19 mouse cellular contexts compared by ENCODE assay signal in genomic region chr4:47000626-47001395, GRCm38 (mm10). TPM values are rescaled to one million over a fixed set of nuclear protein-coding genes. Genes with fewer than 3 reads are reported as not detected.
DNase-seq lines count a peak whose midpoint lies in the region; ATAC-seq and TF ChIP-seq lines count a peak whose summit lies in the region.
"Had no signal": no experiment of that assay in that cellular context is flagged by ENCODE, and none has a peak within 500 bp of the region (broad histone marks: within the 10 kb centered on the region; RNA-seq: fewer than 3 reads in every experiment).

No protein-coding gene starts in this region.

- TF ChIP-seq POLR2A in cerebellum, adult 2 months (IDR thresholded peaks at IDR 0.05; ENCODE audit: borderline replicate concordance, insufficient read depth, low read length) = no peak
- TF ChIP-seq POLR2A in liver, adult 2 months (IDR thresholded peaks at IDR 0.05; ENCODE audit: extremely low read depth, insufficient read depth, low read length) = no peak

- H3K4me3 ChIP-seq in cerebellum, adult 2 months (replicated peaks; ENCODE audit: insufficient read depth, low read depth, low read length) = no peak overlapping the region
- no peak overlapping the region for H3K4me3 ChIP-seq in liver, adult 2 months (ENCODE audit: insufficient read depth, low read depth, low read length)
- H3K4me3 ChIP-seq in liver, embryonic 11.5 days (ENCODE audit: low read depth, low read length) = no peak overlapping the region
- H3K4me3 ChIP-seq: embryonic facial prominence, embryonic 10.5 days; kidney, embryonic 15.5 days; midbrain, embryonic 13.5 days had no signal

- no peaks in the 10 kb centered on the region for H3K79me2 ChIP-seq in liver, adult 2 months (ENCODE audit: control insufficient read depth, insufficient read depth, low read length)

- 81% methylated on average over 8 of the region's 8 CpGs for WGBS in cerebellum, adult 2 months
- WGBS in liver, adult 2 months = 59% methylated on average over 8 of the region's 8 CpGs
- WGBS in liver, embryonic 11.5 days = 55% methylated on average over 8 of the region's 8 CpGs

- no peaks in the 10 kb centered on the region for H3K4me1 ChIP-seq in cerebellum, adult 2 months (ENCODE audit: control insufficient read depth, insufficient read depth, low read length)
- no peaks in the 10 kb centered on the region for H3K4me1 ChIP-seq in liver, adult 2 months (ENCODE audit: control insufficient read depth, insufficient read depth, low read length)
- no peaks in the 10 kb centered on the region for H3K4me1 ChIP-seq in liver, embryonic 11.5 days (replicated peaks; ENCODE audit: control insufficient read depth, insufficient read depth, low read length)
- H3K4me1 ChIP-seq: embryonic facial prominence, embryonic 10.5 days; kidney, embryonic 15.5 days; midbrain, embryonic 13.5 days had no signal

- no peaks in the 10 kb centered on the region for H3K9me3 ChIP-seq in liver, embryonic 11.5 days (ENCODE audit: control insufficient read depth, low read length)
- H3K9me3 ChIP-seq: embryonic facial prominence, embryonic 10.5 days; kidney, embryonic 15.5 days; midbrain, embryonic 13.5 days had no signal

- no peak overlapping the region for H3K27ac ChIP-seq in cerebellum, adult 2 months (ENCODE audit: insufficient read depth, low read length)
- H3K27ac ChIP-seq in liver, adult 2 months (replicated peaks; ENCODE audit: insufficient read depth, low read depth, low read length) = no peak overlapping the region
- H3K27ac ChIP-seq in liver, embryonic 11.5 days (ENCODE audit: low read depth, low read length) = no peak overlapping the region
- H3K27ac ChIP-seq: embryonic facial prominence, embryonic 10.5 days; kidney, embryonic 15.5 days; macrophage; midbrain, embryonic 13.5 days had no signal

- no peaks in the 10 kb centered on the region for H3K36me3 ChIP-seq in liver, adult 2 months (ENCODE audit: control insufficient read depth, insufficient read depth, low read length)
- no peaks in the 10 kb centered on the region for H3K36me3 ChIP-seq in liver, embryonic 11.5 days (ENCODE audit: control insufficient read depth, insufficient read depth, low read length)
- H3K36me3 ChIP-seq: embryonic facial prominence, embryonic 10.5 days; G1E; kidney, embryonic 15.5 days; midbrain, embryonic 13.5 days had no signal

- ATAC-seq in liver, embryonic 11.5 days (replicated peaks; ENCODE audit: low FRiP score) = no peak
- ATAC-seq: hindbrain, embryonic 16.5 days; midbrain, embryonic 13.5 days had no signal

- no peak overlapping the region for H3K9ac ChIP-seq in liver, adult 2 months (ENCODE audit: low read depth, low read length)
- H3K9ac ChIP-seq in liver, embryonic 11.5 days (ENCODE audit: low read depth, low read length) = no peak overlapping the region
- H3K9ac ChIP-seq: kidney, embryonic 15.5 days; midbrain, embryonic 13.5 days had no signal

- no peak overlapping the region for H3K4me2 ChIP-seq in liver, embryonic 11.5 days
- H3K4me2 ChIP-seq: kidney, embryonic 15.5 days; midbrain, embryonic 13.5 days had no signal

- H3K27me3 ChIP-seq in cerebellum, adult 2 months (ENCODE audit: control insufficient read depth, insufficient read depth, low read length) = no peaks in the 10 kb centered on the region
- H3K27me3 ChIP-seq in liver, adult 2 months (ENCODE audit: control insufficient read depth, insufficient read depth, low read length) = no peaks in the 10 kb centered on the region
- no peaks in the 10 kb centered on the region for H3K27me3 ChIP-seq in liver, embryonic 11.5 days (replicated peaks; ENCODE audit: control insufficient read depth, insufficient read depth, low read length)
- H3K27me3 ChIP-seq: midbrain, embryonic 13.5 days had no signal

- TF ChIP-seq CTCF in cerebellum, adult 2 months (IDR thresholded peaks at IDR 0.05; ENCODE audit: borderline replicate concordance, insufficient read depth, low read depth, low read length) = peak; percentile 66
- peak; percentile 59 for TF ChIP-seq CTCF in liver, adult 2 months (IDR thresholded peaks at IDR 0.05; ENCODE audit: low read depth, low read length)

- no peak for DNase-seq in cerebellum, adult 2 months
- no peak for DNase-seq in cerebellum, adult 8-10 months
- DNase-seq in liver, adult 2 months (ENCODE audit: extremely low read depth, low read depth, low spot score) = peak; percentile 30
- DNase-seq in liver, embryonic 11.5 days (ENCODE audit: low spot score) = no peak
- DNase-seq in naive thymus-derived CD4-positive, alpha-beta T cell, adult 2 months (ENCODE audit: low read depth) = peak; percentile 68
- peak; percentile 42 to 71 for DNase-seq in thymus, postnatal 36 days
- DNase-seq in adrenal gland, adult (ENCODE audit: inconsistent age in 2 of 2, low spot score in 1 of 2) = no peak
- no peak for DNase-seq in lung, postnatal 25 days (ENCODE audit: low spot score)
- DNase-seq: cerebellum, postnatal 10 days; heart, postnatal 10 days; left cerebral cortex, postnatal 4 days; lung, adult 18-20 months had no signal

RNA-seq across cellular contexts. Expression of gene Gabbr2, which starts 9.1 kb away (rescaled TPM):
- 102 and 117 TPM in 2 replicates for polyA plus RNA-seq in cerebellum, adult 2 months (2012; rRNA removed)
- total RNA-seq in liver, adult 2 months (2014; rRNA removed) = 7.7 and 14.2 TPM in 2 replicates
- polyA plus RNA-seq in liver, adult 2 months (2012; rRNA removed) = 10.9 and 15.0 TPM in 2 replicates
- polyA plus RNA-seq in liver, embryonic 11.5 days (2014; fragmentation: Nextera tagmentation; extraction: Ambion mirVana) = 0.09 and 0.19 TPM in 2 replicates
- total RNA-seq: granulocyte monocyte progenitor cell, adult 5-6 weeks had no signal
- polyA plus RNA-seq: G1E had no signal

RNA-seq across cellular contexts. Expression of gene Anks6, which starts 56.4 kb away (rescaled TPM):
- polyA plus RNA-seq in cerebellum, adult 2 months (2012; rRNA removed) = 17.2 and 19.5 TPM in 2 replicates
- 0.20 and 0.46 TPM in 2 replicates for total RNA-seq in liver, adult 2 months (2014; rRNA removed)
- 0.40 and 0.46 TPM in 2 replicates for polyA plus RNA-seq in liver, adult 2 months (2012; rRNA removed)
- polyA plus RNA-seq in liver, embryonic 11.5 days (2014; fragmentation: Nextera tagmentation; extraction: Ambion mirVana) = 0.80 and 0.87 TPM in 2 replicates
- total RNA-seq: granulocyte monocyte progenitor cell, adult 5-6 weeks had no signal
- polyA plus RNA-seq: G1E had no signal

Comparison
In these comparisons a context has a peak if more than half of its experiments do, and no peak if none do; other contexts are left out.
1. DNase-seq: peak in liver, adult 2 months (single experiment), naive thymus-derived CD4-positive, alpha-beta T cell, adult 2 months (single experiment) and thymus, postnatal 36 days (2 of 2); none in cerebellum, adult 2 months (0 of 2), cerebellum, adult 8-10 months (single experiment), liver, embryonic 11.5 days (single experiment), adrenal gland, adult (0 of 2) and lung, postnatal 25 days (single experiment).
2. RNA of gene Gabbr2, which starts 9.1 kb away (polyA plus RNA-seq): 102 to 117 TPM in cerebellum, adult 2 months and 10.9 to 15.0 TPM in liver, adult 2 months; 0.09 to 0.19 TPM in liver, embryonic 11.5 days; every median in the first group is over 10 times any median in the second.